Mouse (Mus musculus) brain, embryonic 14.5 days (tissue): ENCODE results near the gene Dtx2. TPM values are rescaled to one million over a fixed set of nuclear protein-coding genes. Genes with fewer than 3 reads are reported as not detected.

Experiments used
- DNase-seq: peaks from one replicate; pipeline ENCODE4 v3.0.0-alpha.2; 2011; ENCODE audit warnings: low read depth
- CTCF ChIP-seq: fragments of 200-500 bp; IDR thresholded peaks from 2 replicates; pipeline ENCODE4 v1.5.1; 2012; ENCODE audit warnings: inconsistent platforms, mild to moderate bottlenecking, moderate library complexity, borderline replicate concordance; ENCODE audit not compliant: insufficient read depth, insufficient read length; ENCODE audit errors: extremely low read depth
- POLR2A ChIP-seq: fragments of 200-500 bp; IDR thresholded peaks from 2 replicates; pipeline ENCODE4 v1.6.1; 2012; ENCODE audit warnings: mild to moderate bottlenecking, inconsistent platforms, borderline replicate concordance; ENCODE audit not compliant: poor library complexity, insufficient read depth, insufficient read length, severe bottlenecking; ENCODE audit errors: extremely low read depth
- polyA plus RNA-seq: library from polyadenylated mRNA; depleted of rRNA; stranded (reverse); fragments of >200 nt; gene quantifications from 2 replicates; pipeline ENCODE4 v1.2.3, GENCODE M21; 2012

The Dtx2 gene
- polyA plus RNA-seq, 1 experiment: 26.7 TPM

- no peak for TF ChIP-seq CTCF
- no peak for TF ChIP-seq POLR2A
- DNase-seq: no peak
Measured at GRCm38 (mm10) chr5:135979381-135979780, 15.2 kb upstream of the Dtx2 start.

- no peak for DNase-seq
- no peak for TF ChIP-seq CTCF
- no peak for TF ChIP-seq POLR2A
Measured at GRCm38 (mm10) chr5:135979904-135980303, 14.7 kb upstream of the Dtx2 start, which contains the start of gene Zp3. Gene Zp3 (plus strand): TSS chr5:135980099.

- TF ChIP-seq POLR2A (no peak), CTCF (peak; percentile 84)
- DNase-seq: peak; percentile 73
Measured at GRCm38 (mm10) chr5:135982398-135982797, 12.2 kb upstream of the Dtx2 start.

- TF ChIP-seq POLR2A (no peak), CTCF (no peak)
Measured at GRCm38 (mm10) chr5:135984546-135985044, 10.0 kb upstream of the Dtx2 start.

GRCm38 (mm10) chr5:135987248-135987647, 7.4 kb upstream of the Dtx2 start:
- DNase-seq: peak; percentile 63

More at GRCm38 (mm10) chr5:135984546-135985044, 10.0 kb upstream of the Dtx2 start:
- DNase-seq: no peak

GRCm38 (mm10) chr5:135990601-135991000, 4.0 kb upstream of the Dtx2 start:
- TF ChIP-seq POLR2A: no peak
- TF ChIP-seq CTCF: no peak
- no peak for DNase-seq

More at GRCm38 (mm10) chr5:135987248-135987647, 7.4 kb upstream of the Dtx2 start:
- TF ChIP-seq CTCF: peak; percentile 33; the same call in 1 of the 2 replicates
- no peak for TF ChIP-seq POLR2A

- TF ChIP-seq CTCF (no peak), POLR2A (no peak)
- peak; percentile 22 for DNase-seq
Measured at GRCm38 (mm10) chr5:135993381-135993965, 1.1 kb upstream of the Dtx2 start.

- TF ChIP-seq POLR2A (no peak), CTCF (no peak)
- no peak for DNase-seq
Measured at GRCm38 (mm10) chr5:135994335-135994724, 270 bp upstream of the Dtx2 start.

GRCm38 (mm10) chr5:135996162-135996561, 1.6 kb downstream of the Dtx2 start:
- DNase-seq: no peak
- no peak for TF ChIP-seq CTCF
- no peak for TF ChIP-seq POLR2A

GRCm38 (mm10) chr5:136001222-136001621, 6.6 kb downstream of the Dtx2 start:
- DNase-seq: no peak
- no peak for TF ChIP-seq POLR2A
- TF ChIP-seq CTCF: no peak

- DNase-seq: no peak
Measured at GRCm38 (mm10) chr5:136002325-136002724, 7.7 kb downstream of the Dtx2 start.

GRCm38 (mm10) chr5:136002751-136003151, 8.2 kb downstream of the Dtx2 start:
- no peak for TF ChIP-seq POLR2A
- TF ChIP-seq CTCF: no peak
- peak; percentile 7 for DNase-seq

More at GRCm38 (mm10) chr5:136002325-136002724, 7.7 kb downstream of the Dtx2 start:
- TF ChIP-seq CTCF (no peak), POLR2A (no peak)
